26 mouse cellular contexts compared by ENCODE assay signal in the genomic region with DNA sequence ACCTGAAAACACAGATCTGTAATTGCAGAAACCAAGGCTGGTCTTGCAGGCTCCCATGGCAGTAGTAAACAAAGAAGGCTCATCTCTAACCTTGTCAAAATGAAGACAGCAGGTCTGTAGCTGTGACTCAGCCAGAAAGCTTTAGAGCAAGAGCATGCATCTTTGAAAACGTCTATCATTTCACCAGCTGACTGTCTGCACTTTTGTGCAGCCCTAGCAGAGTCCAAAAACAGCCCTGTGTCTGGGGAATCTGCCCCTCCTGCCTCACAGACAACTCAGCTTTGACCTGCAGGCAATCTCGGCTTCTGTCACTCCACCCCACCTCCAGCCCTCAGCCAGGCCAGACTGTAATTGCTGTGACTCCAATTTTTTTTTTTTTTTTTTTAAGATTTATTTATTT. TPM values are rescaled to one million over a fixed set of nuclear protein-coding genes. Genes with fewer than 3 reads are reported as not detected.
DNase-seq lines count a peak whose midpoint lies in the region; ATAC-seq lines count a peak whose summit lies in the region.
"Had no signal": no experiment of that assay in that cellular context is flagged by ENCODE, and none has a peak within 500 bp of the region (broad histone marks: within the 10 kb centered on the region; RNA-seq: fewer than 3 reads in every experiment).

No protein-coding gene starts in this region.

- H3K4me2 ChIP-seq in heart, embryonic 16.5 days (ENCODE audit: low read depth, low read length), result no peak overlapping the region
- no peak overlapping the region for H3K4me2 ChIP-seq in midbrain, embryonic 11.5 days
- H3K4me2 ChIP-seq in midbrain, embryonic 16.5 days (ENCODE audit: low read length), result no peak overlapping the region
- H3K4me2 ChIP-seq: hindbrain, embryonic 15.5 days; intestine, embryonic 15.5 days; kidney, embryonic 15.5 days; limb, embryonic 13.5 days; lung, embryonic 14.5 days; midbrain, embryonic 15.5 days had no signal

- ATAC-seq in heart, embryonic 16.5 days (replicated peaks; ENCODE audit: extremely low read depth, insufficient read depth, low FRiP score), result no peak
- ATAC-seq in midbrain, embryonic 11.5 days (ENCODE audit: low FRiP score), result no peak
- ATAC-seq in midbrain, embryonic 16.5 days, result no peak
- ATAC-seq: activated CD4-positive, CD25-positive, alpha-beta regulatory T cell, adult 4 months; CD4-positive, CD25-positive, alpha-beta regulatory T cell, adult 4 months; forebrain, postnatal 0 days; intestine, embryonic 15.5 days; midbrain, embryonic 15.5 days had no signal

- 0 out of 2 replicates have a peak, but pooled peaks cover 2% of the 10 kb centered on the region for H3K36me3 ChIP-seq in heart, embryonic 16.5 days (ENCODE audit: control insufficient read depth, insufficient read depth)
- no peaks in the 10 kb centered on the region for H3K36me3 ChIP-seq in midbrain, embryonic 11.5 days (ENCODE audit: control insufficient read depth, insufficient read depth, low read length)
- H3K36me3 ChIP-seq in midbrain, embryonic 16.5 days (ENCODE audit: control insufficient read depth, insufficient read depth, low read length), result peaks cover 8% of the 10 kb centered on the region
- H3K36me3 ChIP-seq: hindbrain, embryonic 15.5 days; intestine, embryonic 15.5 days; limb, embryonic 13.5 days had no signal

- no peaks in the 10 kb centered on the region for H3K9me3 ChIP-seq in heart, embryonic 16.5 days (replicated peaks; ENCODE audit: control insufficient read depth, low read length)
- no peaks in the 10 kb centered on the region; the same call in 1 of the 2 replicates for H3K9me3 ChIP-seq in midbrain, embryonic 11.5 days (ENCODE audit: control insufficient read depth, low read length)
- H3K9me3 ChIP-seq in midbrain, embryonic 16.5 days (replicated peaks; ENCODE audit: control insufficient read depth, low read length, poor library complexity, severe bottlenecking), result no peaks in the 10 kb centered on the region; the same call in 1 of the 2 replicates
- H3K9me3 ChIP-seq: embryonic facial prominence, embryonic 10.5 days; forebrain, embryonic 10.5 days; hindbrain, embryonic 15.5 days; intestine, embryonic 15.5 days; kidney, embryonic 15.5 days; midbrain, embryonic 15.5 days had no signal

- H3K27ac ChIP-seq in heart, embryonic 16.5 days (ENCODE audit: low read length), result 0 out of 2 replicates have a peak overlapping the region, but pooled peaks have one; percentile 4
- H3K27ac ChIP-seq in midbrain, embryonic 11.5 days (ENCODE audit: low read depth, low read length), result no peak overlapping the region
- no peak overlapping the region for H3K27ac ChIP-seq in midbrain, embryonic 16.5 days (ENCODE audit: low read length)
- H3K27ac ChIP-seq: embryonic facial prominence, embryonic 10.5 days; forebrain, embryonic 10.5 days; hindbrain, embryonic 15.5 days; intestine, embryonic 15.5 days; kidney, embryonic 15.5 days; limb, embryonic 13.5 days; liver, embryonic 14.5 days; midbrain, embryonic 15.5 days had no signal

- no peaks in the 10 kb centered on the region for H3K27me3 ChIP-seq in heart, embryonic 16.5 days (ENCODE audit: control insufficient read depth, insufficient read depth, low read length)
- no peaks in the 10 kb centered on the region for H3K27me3 ChIP-seq in midbrain, embryonic 11.5 days (ENCODE audit: control insufficient read depth, insufficient read depth, low read length)
- H3K27me3 ChIP-seq in midbrain, embryonic 16.5 days (ENCODE audit: control insufficient read depth, insufficient read depth, low read depth, low read length), result no peaks in the 10 kb centered on the region
- H3K27me3 ChIP-seq: hindbrain, embryonic 15.5 days; intestine, embryonic 15.5 days; kidney, embryonic 15.5 days; limb, embryonic 13.5 days; midbrain, embryonic 15.5 days had no signal

- H3K4me3 ChIP-seq in heart, embryonic 16.5 days (ENCODE audit: low read length), result no peak overlapping the region
- H3K4me3 ChIP-seq in midbrain, embryonic 11.5 days (ENCODE audit: low read depth, low read length), result no peak overlapping the region
- H3K4me3 ChIP-seq in midbrain, embryonic 16.5 days (ENCODE audit: low read depth, low read length), result no peak overlapping the region
- H3K4me3 ChIP-seq: embryonic facial prominence, embryonic 10.5 days; forebrain, embryonic 10.5 days; hindbrain, embryonic 15.5 days; intestine, embryonic 15.5 days; kidney, embryonic 15.5 days; limb, embryonic 13.5 days; midbrain, embryonic 15.5 days had no signal

- 26% methylated on average over 2 of the region's 2 CpGs for WGBS in heart, embryonic 16.5 days
- WGBS in midbrain, embryonic 11.5 days, result 86% methylated on average over 2 of the region's 2 CpGs
- 67% methylated on average over 2 of the region's 2 CpGs for WGBS in midbrain, embryonic 16.5 days

- peak; percentile 67 for DNase-seq in adrenal gland, adult 2 months
- no peak for DNase-seq in adrenal gland, adult 18-20 months (ENCODE audit: low spot score in 2 of 2)
- no peak for DNase-seq in heart, postnatal 4 days
- DNase-seq in midbrain, embryonic 11.5 days (ENCODE audit: low spot score, missing footprints), result peak; percentile 54
- peak; percentile 54 for DNase-seq in skeletal muscle tissue, adult 2 months (ENCODE audit: low read depth, low spot score)
- no peak for DNase-seq in cerebellum, postnatal 10 days
- DNase-seq: cerebellum, adult 9-10 months; forebrain, postnatal 0 days; heart, adult 18-20 months; kidney, postnatal 4 days; lung, embryonic 14.5 days; right cerebral cortex, postnatal 4 days; thymus, adult 18-20 months; thymus, postnatal 36 days had no signal

- H3K4me1 ChIP-seq in heart, embryonic 16.5 days (ENCODE audit: control insufficient read depth, insufficient read depth, low read length), result peaks cover 28% of the 10 kb centered on the region
- peaks cover 3% of the 10 kb centered on the region; the same call in 1 of the 2 replicates for H3K4me1 ChIP-seq in midbrain, embryonic 11.5 days (ENCODE audit: control insufficient read depth, insufficient read depth, low read length)
- H3K4me1 ChIP-seq in midbrain, embryonic 16.5 days (ENCODE audit: control insufficient read depth, insufficient read depth, low read length), result peaks cover 18% of the 10 kb centered on the region

- no peak overlapping the region for H3K9ac ChIP-seq in heart, embryonic 16.5 days (ENCODE audit: low read length)
- no peak overlapping the region for H3K9ac ChIP-seq in midbrain, embryonic 11.5 days (ENCODE audit: low read length)
- H3K9ac ChIP-seq in midbrain, embryonic 16.5 days (ENCODE audit: low read depth, low read length), result no peak overlapping the region
- H3K9ac ChIP-seq: forebrain, postnatal 0 days; hindbrain, embryonic 15.5 days; intestine, embryonic 15.5 days; kidney, embryonic 15.5 days; limb, embryonic 13.5 days; liver, embryonic 14.5 days; lung, embryonic 14.5 days; midbrain, embryonic 15.5 days had no signal

RNA-seq across cellular contexts. Expression of a gene that starts 20.4 kb away (rescaled TPM):
- 10 to 100 TPM; 40.7 to 58.3 TPM for total RNA-seq in adrenal gland, adult 2 months (2021)
- 14.1 and 20.7 TPM in 2 replicates for polyA plus RNA-seq in adrenal gland, adult 2 months (2012; rRNA removed)
- total RNA-seq in adrenal gland, adult 18-20 months (2021), result 10 to 100 TPM; 43.3 to 54.9 TPM
- 52.8 and 57.5 TPM in 2 replicates for polyA plus RNA-seq in heart, embryonic 16.5 days (2015; fragmentation: Nextera tagmentation; extraction: Ambion mirVana)
- total RNA-seq in heart, postnatal 4 days (2021), result 10 to 100 TPM; 41.4 to 42.6 TPM
- polyA plus RNA-seq in midbrain, embryonic 11.5 days (2014; fragmentation: Nextera tagmentation; extraction: Ambion mirVana), result 57.7 and 60.8 TPM in 2 replicates
- polyA plus RNA-seq in midbrain, embryonic 16.5 days (2015; fragmentation: Nextera tagmentation; extraction: Ambion mirVana), result 41.8 and 42.9 TPM in 2 replicates

RNA-seq across cellular contexts. Expression of a gene that starts 20.6 kb away (rescaled TPM):
- total RNA-seq in adrenal gland, adult 2 months (2021), result 10 to 100 TPM; 42.6 to 43.5 TPM
- 39.0 and 48.4 TPM in 2 replicates for polyA plus RNA-seq in adrenal gland, adult 2 months (2012; rRNA removed)
- total RNA-seq in adrenal gland, adult 18-20 months (2021), result 10 to 100 TPM; 40.4 to 44.0 TPM
- 30.0 and 38.5 TPM in 2 replicates for polyA plus RNA-seq in heart, embryonic 16.5 days (2015; fragmentation: Nextera tagmentation; extraction: Ambion mirVana)
- total RNA-seq in heart, postnatal 4 days (2021), result 10 to 100 TPM; 30.5 to 31.3 TPM
- 47.1 and 49.1 TPM in 2 replicates for polyA plus RNA-seq in midbrain, embryonic 11.5 days (2014; fragmentation: Nextera tagmentation; extraction: Ambion mirVana)
- 137 and 149 TPM in 2 replicates for polyA plus RNA-seq in midbrain, embryonic 16.5 days (2015; fragmentation: Nextera tagmentation; extraction: Ambion mirVana)

Comparison
In these comparisons a context has a peak if more than half of its experiments do, and no peak if none do; other contexts are left out.
1. DNase-seq: peak in adrenal gland, adult 2 months (single experiment), midbrain, embryonic 11.5 days (single experiment) and skeletal muscle tissue, adult 2 months (single experiment); none in adrenal gland, adult 18-20 months (0 of 2), heart, postnatal 4 days (single experiment) and cerebellum, postnatal 10 days (0 of 2).